Mouse (Mus musculus) heart, embryonic 13.5 days (tissue): ENCODE measurements around the gene Tchhl1. TPM values are rescaled to one million over a fixed set of nuclear protein-coding genes. Genes with fewer than 3 reads are reported as not detected.

Experiments
- microRNA-seq: library from miRNA; unstranded; fragments of <30 nt; microRNA quantifications from one replicate; pipeline ENCODE4, GENCODE M21; 2016
- polyA plus RNA-seq: library from polyadenylated mRNA; unstranded; fragments of >200 nt; fragmentation: Nextera tagmentation; extraction: Ambion mirVana; gene quantifications from 2 replicates; pipeline ENCODE4 v1.2.1, GENCODE M21; 2015

Tchhl1 gene
- polyA plus RNA-seq, 1 experiment from 2014 or later, result not detected

Small RNA genes lying within 50 kb of the gene (microRNA-seq; reads per million reads assigned to microRNA genes)
- gene Gm22752, result not detected

Other genes starting within 250 kb of the Tchhl1 start
- gene Flg, start 195.2 kb upstream of the Tchhl1 start, polyA plus RNA-seq, result not detected in 2 replicates
- gene Hrnr, start 149.0 kb upstream of the Tchhl1 start, polyA plus RNA-seq, result 0.01 TPM in 1 of 2 replicates, not detected in the other
- not detected in 2 replicates for gene Rptn, start 75.1 kb upstream of the Tchhl1 start, polyA plus RNA-seq
- 0.34 and 0.44 TPM in 2 replicates for gene Tchh, start 26.4 kb upstream of the Tchhl1 start, polyA plus RNA-seq
- gene S100a11, start 51.7 kb downstream of the Tchhl1 start, polyA plus RNA-seq, result 842 and 881 TPM in 2 replicates
- gene S100a10, start 86.3 kb downstream of the Tchhl1 start, polyA plus RNA-seq, result 197 and 200 TPM in 2 replicates
- not detected in 2 replicates for gene Tdpoz2, start 183.9 kb downstream of the Tchhl1 start, polyA plus RNA-seq
- not detected in 2 replicates for gene Tdpoz1, start 207.6 kb downstream of the Tchhl1 start, polyA plus RNA-seq
- not detected in 2 replicates for gene Gm37596, start 224.3 kb downstream of the Tchhl1 start, polyA plus RNA-seq